Mouse (Mus musculus): ENCODE results near the gene Chst10.

GRCm38 (mm10) chr1:38903985-38904384, 6.0 kb upstream of the Chst10 start:
- TF ChIP-seq CTCF (IDR thresholded peaks at IDR 0.05; ENCODE audit: low read depth), result no peak
- TF ChIP-seq EP300 (optimal IDR thresholded peaks at IDR 0.05), result no peak
